Mouse (Mus musculus): ENCODE measurements at regions not wholly inside any gene's neighbourhood (a gene's known extent, or its start where the extent isn't known, plus 50 kb on each side); places are given as distances from the start of the nearest gene placed in this dataset.

- intact Hi-C loops (cut with DNase I): no loop called here
- no peak for DNase-seq
These were observed 1561.2 kb upstream of the Zeb2 start for GRCm38 (mm10) chr2:46678366-46678765.

- intact Hi-C loops (cut with DNase I): no loop called here
- no peak for DNase-seq
These were observed 1552.5 kb upstream of the Zeb2 start for GRCm38 (mm10) chr2:46669517-46670291.

- no peak for DNase-seq
- intact Hi-C loops (cut with DNase I): no loop called here
These were observed 1549.8 kb upstream of the Zeb2 start for GRCm38 (mm10) chr2:46666990-46667337.

GRCm38 (mm10) chr2:46666084-46666989, 1549.1 kb upstream of the Zeb2 start:
- no peak for DNase-seq
- intact Hi-C loops (cut with DNase I): no loop called here

- intact Hi-C loops (cut with DNase I): no loop called here
- no peak for DNase-seq
These were observed 1544.7 kb upstream of the Zeb2 start for GRCm38 (mm10) chr2:46661876-46662275.

GRCm38 (mm10) chr2:46660577-46660976, 1543.4 kb upstream of the Zeb2 start:
- DNase-seq: no peak
- intact Hi-C loops (cut with DNase I): no loop called here

- intact Hi-C loops (cut with DNase I): no loop called here
- DNase-seq: no peak
These were observed 1538.1 kb upstream of the Zeb2 start for GRCm38 (mm10) chr2:46655289-46655688.

GRCm38 (mm10) chr2:46652616-46653015, 1535.4 kb upstream of the Zeb2 start:
- DNase-seq: no peak
- intact Hi-C loops (cut with DNase I): no loop called here

GRCm38 (mm10) chr2:46646366-46646765, 1529.2 kb upstream of the Zeb2 start:
- no peak for DNase-seq
- intact Hi-C loops (cut with DNase I): no loop called here

- intact Hi-C loops (cut with DNase I): no loop called here
- DNase-seq: no peak
These were observed 1492.0 kb upstream of the Zeb2 start for GRCm38 (mm10) chr2:46609217-46609616.

GRCm38 (mm10) chr2:46581773-46582172, 1464.6 kb upstream of the Zeb2 start:
- intact Hi-C loops (cut with DNase I): no loop called here
- DNase-seq: peak; percentile 4 to 7

- no peak for DNase-seq
- intact Hi-C loops (cut with DNase I): no loop called here
These were observed 1453.2 kb upstream of the Zeb2 start for GRCm38 (mm10) chr2:46570416-46570815.

- intact Hi-C loops (cut with DNase I): no loop called here
These were observed 1416.2 kb upstream of the Zeb2 start for GRCm38 (mm10) chr2:46533395-46533794.

GRCm38 (mm10) chr2:46530686-46531085, 1413.5 kb upstream of the Zeb2 start:
- DNase-seq: no peak
- intact Hi-C loops (cut with DNase I): no loop called here

More at GRCm38 (mm10) chr2:46533395-46533794, 1416.2 kb upstream of the Zeb2 start:
- no peak for DNase-seq

- DNase-seq: no peak
- intact Hi-C loops (cut with DNase I): no loop called here
These were observed 1408.0 kb upstream of the Zeb2 start for GRCm38 (mm10) chr2:46525223-46525622.

GRCm38 (mm10) chr2:46524625-46525024, 1407.4 kb upstream of the Zeb2 start:
- DNase-seq: peak; percentile 8 to 10
- intact Hi-C loops (cut with DNase I): no loop called here

GRCm38 (mm10) chr2:46521147-46521965, 1404.2 kb upstream of the Zeb2 start:
- peak; percentile 8 to 19 for DNase-seq

GRCm38 (mm10) chr2:46512237-46513028, 1395.2 kb upstream of the Zeb2 start:
- intact Hi-C loops (cut with DNase I): no loop called here
- peak in 1 of 2 experiments; percentile 8 for DNase-seq

More at GRCm38 (mm10) chr2:46521147-46521965, 1404.2 kb upstream of the Zeb2 start:
- intact Hi-C loops (cut with DNase I): no loop called here

GRCm38 (mm10) chr2:46506951-46507350, 1389.8 kb upstream of the Zeb2 start:
- DNase-seq: no peak
- intact Hi-C loops (cut with DNase I): no loop called here

- intact Hi-C loops (cut with DNase I): no loop called here
- no peak for DNase-seq
These were observed 1385.9 kb upstream of the Zeb2 start for GRCm38 (mm10) chr2:46503074-46503473.
